Mouse (Mus musculus) lung, adult 2 months (tissue): ENCODE measurements around the gene Atp5e.

Experiments
- CTCF ChIP-seq: fragments of 200-500 bp; IDR thresholded peaks from 2 replicates; pipeline ENCODE4 v1.5.1; 2011; ENCODE audit warnings: mild to moderate bottlenecking, low read length, control low read depth; ENCODE audit not compliant: insufficient read depth
- POLR2A ChIP-seq: fragments of 200-500 bp; IDR thresholded peaks from 2 replicates; pipeline ENCODE4 v1.6.1; 2011; ENCODE audit warnings: low read depth, mild to moderate bottlenecking, control low read depth, low read length, borderline replicate concordance; ENCODE audit errors: extremely low read depth

GRCm38 (mm10) chr2:174446492-174446891 is 17.4 kb downstream of the Atp5e start:
- TF ChIP-seq POLR2A (no peak), CTCF (no peak)
